Mouse (Mus musculus) Patski (cell line): ENCODE data around the gene Cyp2s1. TPM values are rescaled to one million over a fixed set of nuclear protein-coding genes. Genes with fewer than 3 reads are reported as not detected.

Experiments
- ATAC-seq: fragments of 100-300 bp; one replicate; pipeline ENCODE4 v1.8.0; 2021
- CTCF ChIA-PET: fragments of 350-600 bp; sonication (Branson Sonifier 250); formaldehyde crosslinking; loops from one replicate; lab custom pipeline; 2022; ENCODE audit warnings: inconsistent platforms; lab: Charles Lee
- POLR2A ChIA-PET: fragments of 350-600 bp; sonication (Branson Sonifier 250); formaldehyde crosslinking; loops from one replicate; lab custom pipeline; 2022; ENCODE audit warnings: antibody characterized with exemption, inconsistent platforms; lab: Charles Lee
- DNase-seq: peaks from one replicate; pipeline ENCODE4 v3.0.0-alpha.2; 2011; ENCODE audit warnings: low read depth, low spot score
- H3K27me3 ChIP-seq: fragments of 371-371 bp; one replicate; pipeline ENCODE4 v1.5.1; 2021
- CTCF ChIP-seq: fragments of 100-300 bp; IDR thresholded peaks from one replicate; pipeline ENCODE4 v1.5.1; 2021
- in situ Hi-C: fragments of 300-500 bp; cut with MboI; formaldehyde crosslinking; loops from 3 replicates; pipeline ENCODE4 v1.11.1; 2018; ENCODE audit warnings: low pct_unique_long_range_greater_than_20kb, mixed read lengths
- polyA plus RNA-seq: library from polyadenylated mRNA; unstranded; gene quantifications from one replicate; pipeline ENCODE4 v1.2.3, GENCODE M21; 2021

Gene Cyp2s1
- polyA plus RNA-seq, 1 experiment from 2014 or later: 0.42 TPM

DNA sequence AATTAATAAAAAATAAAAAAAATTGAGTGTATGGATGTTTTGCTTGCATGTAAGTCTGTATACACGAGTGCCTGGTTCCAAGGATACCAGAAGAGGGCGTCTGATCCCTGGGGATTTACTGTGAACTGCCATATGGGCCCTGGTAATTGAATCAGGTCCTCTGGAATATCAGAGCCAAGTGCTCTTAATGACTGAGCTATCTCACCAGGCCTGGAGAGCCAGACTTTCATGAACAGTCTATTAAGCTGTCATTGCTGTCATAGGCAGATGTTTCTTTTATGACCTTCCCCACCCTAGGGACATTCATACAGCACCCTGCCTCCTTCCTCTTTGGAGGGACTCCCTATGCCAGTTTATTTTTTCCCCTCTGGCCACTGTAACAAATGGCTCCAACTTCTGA, 26.8 kb upstream of the Cyp2s1 start:
- in situ Hi-C loops: no loop called here
- DNase-seq (no peak), ATAC-seq (no peak)
- CTCF ChIA-PET: no interaction called here
- POLR2A ChIA-PET: no interaction called here
- TF ChIP-seq CTCF: no peak
- no peaks in the 10 kb centered on the region for H3K27me3 ChIP-seq

DNA sequence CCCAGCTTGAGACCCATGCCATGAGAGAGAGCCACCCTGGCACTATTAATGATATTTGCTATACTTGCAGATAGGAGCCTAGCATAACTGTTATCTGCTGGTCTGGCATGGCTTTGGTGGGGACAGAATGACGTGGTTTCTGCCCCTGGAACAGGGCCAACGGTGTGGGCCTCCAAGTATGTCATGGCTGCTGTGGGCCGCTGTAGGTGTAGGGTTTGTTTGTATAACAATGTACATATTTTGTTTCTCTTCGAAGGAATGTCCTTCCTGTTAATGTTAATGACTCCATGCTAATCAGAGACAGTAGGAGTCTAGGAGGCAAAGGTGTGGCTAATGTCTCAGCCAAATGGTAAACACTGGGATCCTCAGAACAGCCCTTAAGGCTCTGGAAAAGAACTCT, 24.2 kb upstream of the Cyp2s1 start:
- no peak for TF ChIP-seq CTCF
- ChIA-PET CTCF (no interaction called here), POLR2A (no interaction called here)
- in situ Hi-C loops: no loop called here
- DNase-seq (no peak), ATAC-seq (no peak)
- H3K27me3 ChIP-seq: no peaks in the 10 kb centered on the region

DNA sequence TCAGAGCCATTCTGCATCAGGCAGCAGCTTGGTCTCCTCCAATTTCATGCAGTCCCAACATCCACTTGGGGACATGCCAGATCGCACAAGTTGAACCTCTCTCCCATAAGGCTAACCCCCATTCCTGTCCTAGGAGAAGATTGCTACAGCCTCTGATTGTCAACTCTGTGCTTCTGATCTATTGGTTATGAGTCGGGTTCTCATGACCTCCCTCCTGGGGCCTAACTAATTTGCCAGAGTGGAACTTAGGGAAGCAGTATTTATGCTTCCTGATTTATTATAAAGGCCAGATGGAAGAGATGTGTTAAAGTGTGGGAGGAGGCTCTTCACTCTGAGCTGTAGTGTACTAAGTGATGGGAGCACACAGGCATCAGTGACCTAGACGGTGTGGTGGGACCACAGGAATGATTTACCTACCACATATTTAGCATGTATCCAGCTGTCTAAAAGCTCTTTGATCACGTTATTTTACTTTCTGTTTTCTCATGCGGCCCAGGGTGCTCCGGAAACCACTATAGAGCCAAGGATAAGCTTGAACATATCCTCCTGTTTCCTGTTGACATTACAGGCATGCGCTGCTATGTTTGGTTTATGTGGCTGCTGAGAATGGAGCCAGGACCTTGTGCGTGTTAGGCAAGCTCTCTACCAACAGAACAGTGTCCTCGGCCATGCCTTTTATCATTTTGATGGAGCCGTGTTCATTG, 18.6 kb upstream of the Cyp2s1 start:
- in situ Hi-C loops: no loop called here
- H3K27me3 ChIP-seq: no peaks in the 10 kb centered on the region
- ATAC-seq (no peak), DNase-seq (no peak)
- POLR2A ChIA-PET: no interaction called here
- CTCF ChIA-PET: interaction anchor here (1.0 to 1.2 kb wide), 2 partner anchors 14 to 19 kb away, joined by 4 read pairs; no protein-coding TSS in a partner anchor
- no peak for TF ChIP-seq CTCF

DNA sequence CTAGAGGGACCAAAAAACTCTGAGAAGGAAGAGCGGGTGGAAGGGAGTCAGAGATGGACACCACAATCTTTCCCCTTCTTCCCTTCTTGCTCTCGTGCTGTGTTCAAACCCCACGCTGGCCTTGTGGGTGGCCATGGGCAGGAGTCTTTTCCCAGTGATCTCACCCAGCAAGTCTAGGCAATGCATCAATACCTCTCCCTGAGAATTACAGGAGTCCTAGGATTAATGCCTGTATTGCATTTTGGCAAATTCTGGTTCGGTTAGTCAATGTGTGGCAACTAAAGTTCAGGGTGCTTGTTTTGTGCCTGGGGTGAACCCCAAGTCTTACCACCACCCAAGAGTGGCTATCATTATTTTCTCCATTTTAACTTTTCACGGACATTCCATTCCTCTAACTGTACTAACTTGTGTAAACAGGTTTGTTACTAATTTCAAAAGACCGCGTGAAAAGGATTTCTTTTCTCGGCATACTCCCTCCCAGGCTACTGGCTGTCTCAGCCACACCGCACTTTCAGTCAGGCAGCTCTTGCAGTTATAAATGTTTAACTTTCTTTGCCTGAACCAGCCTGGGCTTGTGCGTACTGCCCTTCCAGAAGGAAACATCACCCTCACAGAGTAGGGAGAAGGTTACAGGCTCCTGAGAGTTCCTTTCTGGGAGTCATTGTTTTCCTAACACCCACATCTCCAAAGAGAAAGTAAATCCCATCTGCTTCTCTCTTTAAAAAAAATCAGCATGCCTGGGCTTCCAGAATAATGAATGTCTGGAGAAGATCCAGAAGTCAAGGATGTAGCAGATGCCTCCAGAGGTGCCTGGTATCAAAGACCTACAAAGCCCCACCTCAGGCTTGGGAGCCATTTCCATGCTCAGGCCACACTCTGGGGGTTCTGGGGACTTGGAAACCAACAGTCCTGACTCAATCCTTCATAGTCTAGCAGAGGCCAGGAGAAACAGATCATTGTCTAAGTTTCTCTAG, 15.1 kb upstream of the Cyp2s1 start:
- in situ Hi-C loops: no loop called here
- TF ChIP-seq CTCF: no peak
- no peaks in the 10 kb centered on the region for H3K27me3 ChIP-seq
- CTCF ChIA-PET: no interaction called here
- DNase-seq (peak; percentile 68), ATAC-seq (peak; percentile 98)
- POLR2A ChIA-PET: no interaction called here

DNA sequence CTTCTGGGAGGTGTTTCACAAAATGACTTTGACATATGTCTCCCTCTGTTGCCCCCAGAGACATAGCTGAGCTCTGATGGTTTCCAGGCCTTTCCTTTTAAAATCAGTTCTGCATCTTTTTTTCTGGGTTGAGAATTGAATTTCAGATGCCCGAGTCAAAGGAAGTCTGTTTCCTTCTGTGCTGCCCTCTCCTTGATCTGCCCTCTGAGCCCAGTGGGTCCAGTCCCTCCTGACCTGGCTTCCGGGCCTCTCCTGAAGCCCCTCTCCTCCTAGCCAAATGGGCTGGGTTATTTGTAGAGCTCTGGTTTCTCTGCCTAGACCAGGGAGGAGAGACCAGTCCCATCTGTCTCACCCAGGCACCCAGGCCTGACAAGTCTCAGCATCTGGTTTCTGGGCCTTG, 13.5 kb upstream of the Cyp2s1 start:
- ChIA-PET POLR2A (no interaction called here), CTCF (interaction anchor here (1.2 to 2.1 kb wide), 2 partner anchors 15 to 38 kb away, joined by 3 to 6 read pairs; no protein-coding TSS in a partner anchor)
- H3K27me3 ChIP-seq: no peaks in the 10 kb centered on the region
- DNase-seq (no peak), ATAC-seq (no peak)
- no peak for TF ChIP-seq CTCF
- in situ Hi-C loops: no loop called here

DNA sequence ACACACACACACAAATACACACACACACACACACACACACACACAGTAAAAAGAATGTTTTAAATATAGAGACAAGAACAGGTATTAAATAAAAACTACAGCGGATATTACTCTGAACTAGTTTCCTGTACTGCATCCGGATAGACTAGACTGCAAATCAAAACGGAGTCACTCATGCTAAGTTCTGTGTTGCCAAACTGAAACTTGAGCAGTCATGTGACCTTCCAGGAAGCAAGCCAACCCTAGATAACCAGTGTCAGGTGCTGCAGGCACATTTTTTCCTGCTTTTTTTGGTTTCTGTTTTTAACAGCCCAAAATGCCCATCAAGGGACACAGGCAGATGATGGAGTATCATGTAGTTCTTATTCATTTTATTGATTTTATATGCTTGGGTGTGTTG, 10.5 kb upstream of the Cyp2s1 start:
- peak; percentile 59 for DNase-seq
- no peak for TF ChIP-seq CTCF
- H3K27me3 ChIP-seq: no peaks in the 10 kb centered on the region
- in situ Hi-C loops: no loop called here
- POLR2A ChIA-PET: no interaction called here
- ATAC-seq: no peak
- CTCF ChIA-PET: no interaction called here

DNA sequence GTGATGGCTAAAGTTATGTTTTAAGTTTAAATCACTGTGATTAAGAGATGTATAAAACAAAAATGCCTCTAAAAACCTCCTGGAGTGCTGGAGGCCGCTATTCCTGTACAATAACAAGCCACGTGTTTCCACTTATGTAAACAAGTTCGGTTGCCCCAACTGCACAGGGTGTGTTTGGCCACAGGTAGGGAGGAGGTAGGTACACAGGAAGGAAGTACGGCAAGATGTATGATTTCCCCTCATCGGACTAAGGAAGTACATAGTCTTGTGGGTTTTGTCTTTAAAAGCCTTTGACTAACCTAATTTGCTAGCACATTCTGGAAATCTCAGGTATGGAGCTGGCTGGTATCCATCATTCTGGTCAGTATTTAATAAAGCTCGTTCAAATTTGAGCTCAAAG, 9.3 kb upstream of the Cyp2s1 start:
- no peak for TF ChIP-seq CTCF
- H3K27me3 ChIP-seq: no peaks in the 10 kb centered on the region
- ATAC-seq (no peak), DNase-seq (no peak)
- ChIA-PET POLR2A (no interaction called here), CTCF (no interaction called here)
- in situ Hi-C loops: no loop called here

DNA sequence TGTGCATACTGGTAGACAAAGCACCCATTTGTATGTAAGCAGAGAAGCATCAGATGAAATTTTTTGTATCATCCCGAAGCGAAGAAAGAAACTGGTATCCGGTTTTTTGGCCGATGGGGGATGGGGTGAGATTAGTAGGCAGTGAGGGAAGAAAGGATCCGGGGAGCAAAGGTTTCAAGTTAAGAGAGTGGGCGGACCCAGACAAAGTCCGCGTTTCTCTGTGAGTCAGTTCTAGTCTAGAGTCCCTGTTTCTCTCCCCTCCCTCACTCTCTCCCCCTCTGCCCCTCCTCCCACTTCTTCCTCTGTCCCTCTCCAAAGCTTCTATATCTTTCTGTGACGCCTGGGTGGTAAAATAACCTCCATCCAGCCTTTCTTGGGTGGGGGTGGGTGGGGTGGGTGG, 8.3 kb upstream of the Cyp2s1 start:
- no peak for ATAC-seq
- no peak for TF ChIP-seq CTCF
- POLR2A ChIA-PET: no interaction called here
- in situ Hi-C loops: no loop called here
- no peak for DNase-seq
- CTCF ChIA-PET: no interaction called here
- H3K27me3 ChIP-seq: no peaks in the 10 kb centered on the region

DNA sequence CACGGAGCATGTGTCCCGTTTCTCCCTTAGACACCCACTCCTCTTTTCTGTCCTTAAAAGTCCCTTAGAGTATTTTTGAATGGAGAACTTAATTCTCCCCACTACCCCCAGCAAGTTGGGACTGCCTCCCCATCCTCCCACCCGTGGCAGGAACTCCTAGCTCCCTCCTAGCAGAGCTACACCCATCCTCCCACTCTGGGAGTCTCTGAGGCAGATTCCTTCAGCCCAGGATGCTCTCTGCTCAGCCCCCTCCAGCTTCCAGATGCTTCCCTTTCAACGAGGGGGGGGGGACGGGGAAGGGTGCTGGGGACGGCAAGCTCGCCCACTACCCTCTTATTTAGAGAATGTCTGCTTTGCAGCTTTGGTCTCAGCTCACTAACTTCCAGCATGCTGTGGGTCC, 1.1 kb downstream of the Cyp2s1 start:
- ChIA-PET POLR2A (no interaction called here), CTCF (interaction anchor here (2.3 to 3.0 kb wide), 2 partner anchors 10 to 14 kb away, joined by 6 to 9 read pairs; no protein-coding TSS in a partner anchor)
- DNase-seq: no peak
- no peak for ATAC-seq
- TF ChIP-seq CTCF: no peak
- H3K27me3 ChIP-seq: no peaks in the 10 kb centered on the region
- in situ Hi-C loops: no loop called here

DNA sequence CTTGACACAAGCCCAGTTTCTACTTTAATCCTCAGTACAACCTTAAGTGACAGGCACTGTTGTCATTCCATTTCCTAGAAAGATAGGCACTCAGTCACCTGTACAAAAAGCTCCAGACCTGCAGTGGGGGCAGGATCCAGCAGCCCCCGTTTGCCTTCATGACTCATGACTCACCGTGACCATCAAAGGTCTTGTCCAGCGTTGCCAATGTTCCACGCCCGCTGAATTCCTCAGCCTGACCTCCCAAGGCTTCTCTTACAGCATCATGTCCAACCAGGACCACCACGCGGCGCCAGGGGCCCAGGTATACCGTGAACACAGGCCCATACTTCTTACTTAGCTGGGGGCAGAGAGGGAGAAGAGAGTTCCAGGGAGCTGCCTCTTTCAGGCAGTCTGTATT, 2.0 kb downstream of the Cyp2s1 start:
- in situ Hi-C loops: no loop called here
- no peak for TF ChIP-seq CTCF
- ChIA-PET CTCF (interaction anchor here (1.0 to 3.0 kb wide), 4 partner anchors 9 to 82 kb away, joined by 3 to 9 read pairs (median 4); no protein-coding TSS in a partner anchor), POLR2A (no interaction called here)
- ATAC-seq (no peak), DNase-seq (no peak)
- no peaks in the 10 kb centered on the region for H3K27me3 ChIP-seq

DNA sequence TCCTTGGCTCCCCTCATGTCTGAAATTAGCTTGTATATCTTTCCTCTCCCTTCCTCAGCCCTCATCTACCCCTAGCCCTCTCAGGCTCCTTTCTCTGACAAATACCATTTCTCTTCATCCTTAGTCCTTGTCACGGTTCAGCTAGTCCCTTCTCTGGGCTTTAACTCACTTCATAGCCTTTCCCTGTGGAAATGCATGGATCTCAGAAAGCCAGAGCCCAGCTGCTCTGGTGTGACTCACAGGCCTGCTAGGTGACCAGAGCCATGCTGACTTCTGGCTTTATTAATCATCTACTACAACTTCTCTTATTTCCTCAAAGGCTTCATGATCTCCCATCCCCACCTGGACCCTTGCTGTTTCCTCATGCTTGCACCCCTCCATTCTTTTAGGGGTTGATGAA, 4.5 kb downstream of the Cyp2s1 start:
- no peak for DNase-seq
- ChIA-PET POLR2A (no interaction called here), CTCF (interaction anchor here (1.3 to 1.6 kb wide), 2 partner anchors 44 to 76 kb away, joined by 3 to 4 read pairs; no protein-coding TSS in a partner anchor)
- in situ Hi-C loops: no loop called here
- no peaks in the 10 kb centered on the region for H3K27me3 ChIP-seq
- peak; percentile 85 for ATAC-seq
- no peak for TF ChIP-seq CTCF
